Mouse (Mus musculus) olfactory bulb, adult 2 months (tissue): ENCODE measurements at regions not wholly inside any gene's neighbourhood (a gene's known extent, or its start where the extent isn't known, plus 50 kb on each side); places are given as distances from the start of the nearest gene placed in this dataset.
A peak's percentile ranks its signal among the peaks of the same experiment; 100 is the strongest.

Source experiments
- H3K27ac ChIP-seq: fragments of 200-500 bp; 2 replicates; pipeline ENCODE4 v1.5.1; 2012; ENCODE audit warnings: low read depth, low read length; ENCODE audit not compliant: insufficient read depth
- H3K4me1 ChIP-seq: fragments of 200-500 bp; 2 replicates; pipeline ENCODE4 v1.6.1; 2012; ENCODE audit warnings: low read length; ENCODE audit not compliant: control insufficient read depth, insufficient read depth
- H3K4me3 ChIP-seq: fragments of 200-500 bp; 2 replicates; pipeline ENCODE4 v1.5.1; 2012; ENCODE audit warnings: mild to moderate bottlenecking, low read depth, low read length, moderate library complexity; ENCODE audit not compliant: insufficient read depth
- CTCF ChIP-seq: fragments of 200-500 bp; IDR thresholded peaks from 2 replicates; pipeline ENCODE4 v1.5.1; 2012; ENCODE audit warnings: low read depth, mild to moderate bottlenecking, low read length, moderate library complexity; ENCODE audit not compliant: insufficient read depth
- POLR2A ChIP-seq: fragments of 200-500 bp; IDR thresholded peaks from 2 replicates; pipeline ENCODE4 v1.6.1; 2012; ENCODE audit warnings: mild to moderate bottlenecking, low read depth, low read length, moderate library complexity; ENCODE audit not compliant: insufficient read depth
- WGBS: fragments of 180-500 bp; shearing (Covaris S2); methylation state at CpG from one replicate; pipeline ENCODE4 v1.1.7; 2018; 5-methylcytosine and 5-hydroxymethylcytosine counted together

DNA sequence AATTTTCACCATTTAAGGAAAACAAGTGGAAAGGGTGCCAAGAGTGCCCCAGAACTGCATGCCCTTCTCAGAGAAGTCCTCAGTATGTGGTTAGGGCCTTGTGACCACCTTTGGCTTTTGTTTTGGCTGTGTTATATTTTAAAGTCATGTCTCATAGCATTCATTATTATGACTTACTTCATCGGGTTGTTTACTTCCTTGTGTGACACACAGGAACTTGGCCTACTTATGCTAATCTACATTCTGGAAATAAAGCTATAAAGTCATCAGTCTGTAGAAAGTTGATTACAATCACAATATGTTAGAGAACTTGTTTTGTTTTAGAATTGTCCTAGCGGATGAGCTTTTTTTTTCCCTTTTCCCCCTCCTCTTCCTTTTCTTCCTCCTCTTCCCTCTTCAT is 236.3 kb downstream of the Mef2c start:
- TF ChIP-seq POLR2A = no peak
- TF ChIP-seq CTCF = no peak

DNA sequence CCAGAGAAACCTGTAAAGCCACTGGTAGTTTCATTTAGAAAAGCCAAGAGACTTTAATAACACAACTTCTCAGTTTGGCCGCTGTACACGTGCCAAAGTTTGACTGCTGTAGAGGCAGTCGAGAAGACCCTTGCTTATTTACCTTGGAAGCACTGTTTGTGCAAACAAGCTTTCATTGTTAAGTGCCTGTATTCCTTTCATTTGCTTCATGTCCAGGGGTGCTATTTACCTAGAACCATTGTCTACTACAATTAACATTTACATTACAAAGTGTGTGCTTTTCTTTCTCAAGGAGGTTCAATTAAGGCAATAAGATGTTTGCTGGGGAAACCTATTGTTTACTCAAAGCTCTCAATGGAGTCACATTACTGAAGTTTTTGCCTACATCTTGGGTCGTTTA is 236.9 kb downstream of the Mef2c start:
- Histone ChIP-seq H3K4me3 (no peak overlapping the region), H3K27ac (peak overlapping the region; percentile 87), H3K4me1 (peaks cover 6% of the 10 kb centered on the region; the same call in 1 of the 2 replicates)
- TF ChIP-seq POLR2A (no peak), CTCF (no peak)
- 3% methylated on average over 4 of the region's 4 CpGs for WGBS

More for the DNA sequence above, 236.3 kb downstream of the Mef2c start:
- WGBS = 3% methylated on average over 2 of the region's 2 CpGs
- Histone ChIP-seq H3K4me3 (peak overlapping the region; percentile 75), H3K27ac (peak overlapping the region; percentile 99), H3K4me1 (0 out of 2 replicates have a peak, but pooled peaks cover 2% of the 10 kb centered on the region)

- TF ChIP-seq CTCF (no peak), POLR2A (no peak)
- Histone ChIP-seq H3K4me1 (peaks cover 6% of the 10 kb centered on the region; the same call in 1 of the 2 replicates), H3K27ac (peak overlapping the region; percentile 47), H3K4me3 (no peak overlapping the region)
- 8% methylated on average over 7 of the region's 7 CpGs for WGBS
These were observed 237.8 kb downstream of the Mef2c start for GRCm38 (mm10) chr13:83741591-83742021.

- peaks cover 6% of the 10 kb centered on the region; the same call in 1 of the 2 replicates for H3K4me1 ChIP-seq
- no peak for TF ChIP-seq CTCF
- TF ChIP-seq POLR2A = no peak
- WGBS = 7% methylated on average over 2 of the region's 2 CpGs
- H3K27ac ChIP-seq = no peak overlapping the region
- H3K4me3 ChIP-seq = no peak overlapping the region
These were observed 238.3 kb downstream of the Mef2c start for GRCm38 (mm10) chr13:83742102-83742501.

DNA sequence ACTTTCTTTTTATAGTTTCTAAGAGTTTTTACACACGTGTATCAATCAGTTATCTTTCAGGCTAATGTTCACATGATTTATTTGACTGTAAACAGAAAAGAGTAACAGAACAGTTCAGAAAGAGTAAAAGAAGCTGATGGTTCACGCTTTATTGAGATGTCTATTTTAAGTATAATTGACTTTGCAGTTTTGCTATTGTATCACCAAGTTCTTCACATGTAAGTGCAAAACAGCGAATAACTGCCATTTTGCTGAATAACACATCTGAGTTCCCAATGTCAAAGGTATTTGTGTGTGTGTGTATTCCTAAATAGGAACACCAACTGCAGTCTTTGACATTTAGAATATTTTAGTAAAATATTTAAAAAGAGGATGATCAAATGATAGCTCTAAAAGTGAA is 238.7 kb downstream of the Mef2c start:
- 13% methylated on average over 3 of the region's 3 CpGs for WGBS
- TF ChIP-seq POLR2A (no peak), CTCF (no peak)
- Histone ChIP-seq H3K4me1 (peaks cover 6% of the 10 kb centered on the region; the same call in 1 of the 2 replicates), H3K4me3 (no peak overlapping the region), H3K27ac (no peak overlapping the region)

DNA sequence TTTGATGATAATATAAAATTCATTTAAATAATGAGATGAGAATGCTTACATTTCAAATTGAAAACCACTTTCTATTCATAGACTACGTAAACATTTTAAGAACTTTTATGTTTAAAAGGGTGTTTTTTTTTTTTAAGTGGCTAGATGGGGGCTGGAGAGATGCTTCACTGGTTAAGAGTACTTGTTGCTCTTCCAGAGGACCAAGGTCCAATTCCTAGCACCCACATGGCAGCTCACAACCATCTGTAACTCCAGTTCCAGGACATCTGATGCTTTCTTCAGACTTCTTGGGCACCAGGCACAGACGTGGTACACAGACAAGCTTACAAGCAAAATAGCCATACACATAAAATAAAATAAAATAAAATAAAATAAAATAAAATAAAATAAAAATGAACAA is 239.5 kb downstream of the Mef2c start:
- Histone ChIP-seq H3K4me1 (peaks cover 6% of the 10 kb centered on the region; the same call in 1 of the 2 replicates), H3K4me3 (no peak overlapping the region), H3K27ac (peak overlapping the region; percentile 51; the same call in 1 of the 2 replicates)
- 29% methylated on average over 2 of the region's 2 CpGs for WGBS
- TF ChIP-seq POLR2A = no peak
- no peak for TF ChIP-seq CTCF

DNA sequence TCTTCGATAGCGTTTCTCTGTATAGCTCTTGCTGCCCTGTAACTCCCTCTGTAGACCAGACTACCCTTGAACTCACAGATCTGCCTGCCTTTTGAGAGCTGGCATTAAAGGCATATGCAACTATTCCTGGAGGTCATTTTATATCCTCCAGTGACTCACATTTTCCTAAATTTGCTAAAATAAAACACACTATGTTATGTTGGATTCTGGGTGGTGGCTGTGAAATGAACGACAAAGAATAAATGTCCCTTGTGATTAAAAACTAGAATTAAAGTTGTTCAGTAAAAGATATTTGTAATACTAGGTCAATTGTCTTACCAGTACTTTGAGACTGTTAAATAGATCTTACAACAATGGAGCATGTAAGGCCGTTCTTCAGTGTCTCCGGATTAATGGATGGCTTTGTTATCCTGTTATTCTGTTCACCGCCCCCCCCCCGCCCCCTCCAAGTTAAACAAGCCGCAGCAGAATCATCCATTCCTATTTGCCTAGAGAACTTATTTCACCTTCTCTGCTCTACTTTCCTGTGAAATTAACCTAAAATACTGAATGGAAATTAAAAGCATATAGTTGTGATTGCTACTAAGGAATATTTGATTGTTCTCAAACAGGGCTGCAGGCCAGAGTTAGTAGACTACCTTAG is 240.4 kb downstream of the Mef2c start:
- 13% methylated on average over 8 of the region's 8 CpGs for WGBS
- no peak for TF ChIP-seq POLR2A
- TF ChIP-seq CTCF = no peak
- Histone ChIP-seq H3K4me3 (no peak overlapping the region), H3K27ac (peak overlapping the region; percentile 90), H3K4me1 (peaks cover 6% of the 10 kb centered on the region; the same call in 1 of the 2 replicates)

DNA sequence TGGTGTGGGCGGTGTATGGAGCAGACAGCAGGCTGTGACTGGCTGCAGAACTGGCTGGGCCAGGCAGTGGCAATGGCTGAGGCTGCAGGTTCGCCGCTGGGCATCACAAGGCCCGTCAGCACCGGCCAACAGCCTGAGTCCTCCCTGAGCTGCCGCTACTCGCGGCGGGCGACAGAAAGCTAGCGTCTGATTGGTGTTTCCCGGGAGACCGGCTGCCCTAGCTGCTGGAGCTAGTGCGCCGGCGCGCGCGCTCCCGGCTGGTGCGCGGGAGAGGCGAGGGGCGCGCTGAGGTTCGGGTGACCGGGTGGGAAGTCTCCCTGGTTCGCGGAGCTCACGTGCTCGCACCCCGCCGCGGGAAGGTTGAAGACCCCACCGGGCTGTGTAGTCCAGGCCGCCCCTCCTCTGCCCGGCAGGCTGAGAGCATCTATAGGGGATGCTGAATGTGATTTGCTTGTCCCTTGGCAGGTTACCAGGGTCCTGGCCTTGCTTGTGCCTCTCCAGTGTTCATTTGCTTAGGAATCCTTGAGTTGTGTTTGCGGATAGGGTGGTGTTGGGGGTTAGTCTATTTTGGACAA is 241.2 kb downstream of the Mef2c start:
- TF ChIP-seq POLR2A = peak; percentile 74; the same call in 1 of the 2 replicates
- no peak for TF ChIP-seq CTCF
- WGBS = under 1% methylated on average over 38 of the region's 38 CpGs
- Histone ChIP-seq H3K27ac (peak overlapping the region; percentile 90), H3K4me3 (peak overlapping the region; percentile 57), H3K4me1 (peaks cover 6% of the 10 kb centered on the region; the same call in 1 of the 2 replicates)

GRCm38 (mm10) chr13:83745961-83746360 is 242.1 kb downstream of the Mef2c start:
- TF ChIP-seq CTCF (no peak), POLR2A (no peak)
- Histone ChIP-seq H3K4me3 (no peak overlapping the region), H3K27ac (0 out of 2 replicates have a peak overlapping the region, but pooled peaks have one; percentile 90), H3K4me1 (peaks cover 6% of the 10 kb centered on the region; the same call in 1 of the 2 replicates)
- 43% methylated on average over 5 of the region's 5 CpGs for WGBS
